Mouse (Mus musculus) lung, postnatal 10 days (tissue): Measurements from ENCODE around the gene Cfap43.

Experiments used
- DNase-seq: peaks from one replicate; pipeline ENCODE4 v3.0.0; 2021

The Cfap43 gene

GRCm38 (mm10) chr19:47919126-47919965 is at the start of gene Cfap43, which contains the start of gene Itprip:
TSS of gene Cfap43 (minus strand) at chr19:47919287.
TSS of gene Itprip (minus strand) at chr19:47919299.
- DNase-seq, result peak; percentile 92

GRCm38 (mm10) chr19:47958181-47958580 is 39.1 kb upstream of the Cfap43 start:
- DNase-seq, result no peak

- no peak for DNase-seq
Measured at GRCm38 (mm10) chr19:47953169-47953568, 34.1 kb upstream of the Cfap43 start.

GRCm38 (mm10) chr19:47950946-47951345 is 31.9 kb upstream of the Cfap43 start:
- no peak for DNase-seq

- peak; percentile 26 for DNase-seq
Measured at GRCm38 (mm10) chr19:47946821-47947465, 27.9 kb upstream of the Cfap43 start.

- no peak for DNase-seq
Measured at GRCm38 (mm10) chr19:47939361-47939760, 20.3 kb upstream of the Cfap43 start.

- peak; percentile 67 for DNase-seq
Measured at GRCm38 (mm10) chr19:47937443-47938406, 18.6 kb upstream of the Cfap43 start, which contains the start of gene Cfap58. TSS of gene Cfap58 (plus strand) at chr19:47937675.

GRCm38 (mm10) chr19:47936938-47937337 is 17.9 kb upstream of the Cfap43 start:
- DNase-seq, result no peak

GRCm38 (mm10) chr19:47936490-47936889 is 17.4 kb upstream of the Cfap43 start:
- DNase-seq, result no peak

GRCm38 (mm10) chr19:47935530-47935929 is 16.4 kb upstream of the Cfap43 start:
- DNase-seq, result no peak

- DNase-seq, result no peak
Measured at GRCm38 (mm10) chr19:47934636-47935238, 15.7 kb upstream of the Cfap43 start.

GRCm38 (mm10) chr19:47934146-47934545 is 15.1 kb upstream of the Cfap43 start:
- DNase-seq, result no peak

- DNase-seq, result peak; percentile 68
Measured at GRCm38 (mm10) chr19:47931982-47932638, 13.0 kb upstream of the Cfap43 start.

- DNase-seq, result peak; percentile 62
Measured at GRCm38 (mm10) chr19:47929043-47929442, 10.0 kb upstream of the Cfap43 start.

GRCm38 (mm10) chr19:47927032-47927431 is 7.9 kb upstream of the Cfap43 start:
- DNase-seq, result no peak

- DNase-seq, result no peak
Measured at GRCm38 (mm10) chr19:47925819-47926218, 6.7 kb upstream of the Cfap43 start.

- peak; percentile 82 for DNase-seq
Measured at GRCm38 (mm10) chr19:47919966-47920375, 884 bp upstream of the Cfap43 start.

GRCm38 (mm10) chr19:47918455-47919101 is 509 bp downstream of the Cfap43 start:
- no peak for DNase-seq

- DNase-seq, result no peak
Measured at GRCm38 (mm10) chr19:47918016-47918415, 1.1 kb downstream of the Cfap43 start.

GRCm38 (mm10) chr19:47917396-47917795 is 1.7 kb downstream of the Cfap43 start:
- DNase-seq, result no peak

- DNase-seq, result no peak
Measured at GRCm38 (mm10) chr19:47915251-47915650, 3.8 kb downstream of the Cfap43 start.
